Mouse (Mus musculus) T-helper 1 cell (primary cell): ENCODE data around the gene Kdelc1.

ENCODE experiments used
- in situ Hi-C: fragments of 300-600 bp; cut with MboI, MseI; formaldehyde crosslinking; loops from one replicate; pipeline ENCODE4 v1.15.1; 2025; ENCODE audit warnings: high pct_unique_total_duplicates

Gene Kdelc1

GRCm38 (mm10) chr1:44118239-44119054 lies at the start of gene Kdelc1, which contains the start of gene Bivm:
Gene Kdelc1 (minus strand): TSS chr1:44118808.
Gene Bivm (plus strand): TSS chr1:44118957.
- in situ Hi-C loops: no loop called here

- in situ Hi-C loops: no loop called here
Measured at GRCm38 (mm10) chr1:44167859-44168383, 49.3 kb upstream of the Kdelc1 start.

GRCm38 (mm10) chr1:44162389-44162788 lies 43.8 kb upstream of the Kdelc1 start:
- in situ Hi-C loops: no loop called here

- in situ Hi-C loops: no loop called here
Measured at GRCm38 (mm10) chr1:44161818-44162217, 43.2 kb upstream of the Kdelc1 start.

GRCm38 (mm10) chr1:44158317-44158716 lies 39.7 kb upstream of the Kdelc1 start:
- in situ Hi-C loops: no loop called here

- in situ Hi-C loops: no loop called here
Measured at GRCm38 (mm10) chr1:44155287-44155686, 36.7 kb upstream of the Kdelc1 start.

GRCm38 (mm10) chr1:44148706-44149105 lies 30.1 kb upstream of the Kdelc1 start:
- in situ Hi-C loops: no loop called here

GRCm38 (mm10) chr1:44147563-44148381 lies 29.2 kb upstream of the Kdelc1 start, which contains the start of gene Ercc5:
Gene Ercc5 (plus strand): TSS chr1:44147744.
- in situ Hi-C loops: no loop called here

GRCm38 (mm10) chr1:44142747-44143146 lies 24.1 kb upstream of the Kdelc1 start:
- in situ Hi-C loops: no loop called here

GRCm38 (mm10) chr1:44140232-44140631 lies 21.6 kb upstream of the Kdelc1 start:
- in situ Hi-C loops: no loop called here

GRCm38 (mm10) chr1:44129929-44130581 lies 11.4 kb upstream of the Kdelc1 start:
- in situ Hi-C loops: no loop called here

- in situ Hi-C loops: no loop called here
Measured at GRCm38 (mm10) chr1:44125590-44125989, 7.0 kb upstream of the Kdelc1 start.

GRCm38 (mm10) chr1:44122256-44122655 lies 3.6 kb upstream of the Kdelc1 start:
- in situ Hi-C loops: no loop called here

- in situ Hi-C loops: no loop called here
Measured at GRCm38 (mm10) chr1:44120074-44120406, 1.4 kb upstream of the Kdelc1 start.

GRCm38 (mm10) chr1:44119201-44120073 lies 829 bp upstream of the Kdelc1 start:
- in situ Hi-C loops: no loop called here

- in situ Hi-C loops: no loop called here
Measured at GRCm38 (mm10) chr1:44117571-44117970, 1.0 kb downstream of the Kdelc1 start.

- in situ Hi-C loops: no loop called here
Measured at GRCm38 (mm10) chr1:44102939-44103338, 15.7 kb downstream of the Kdelc1 start.

GRCm38 (mm10) chr1:44102259-44102717 lies 16.3 kb downstream of the Kdelc1 start, which contains the start of gene Tex30:
Gene Tex30 (minus strand): TSS chr1:44102441.
- in situ Hi-C loops: no loop called here

GRCm38 (mm10) chr1:44101448-44102225 lies 17.0 kb downstream of the Kdelc1 start:
- in situ Hi-C loops: no loop called here

- in situ Hi-C loops: loop anchor here (5.0 kb wide), 1 partner anchor 52 kb away; no protein-coding TSS in a partner anchor
Measured at GRCm38 (mm10) chr1:44064625-44065024, 54.0 kb downstream of the Kdelc1 start.
